Mouse (Mus musculus): ENCODE results near the gene Rtf1.
"Not testable (repeated sequence)": the region's sequence is repeated elsewhere in the genome, so short reads cannot be mapped to it uniquely, and the experiment has no call there.

Gene Rtf1

DNA sequence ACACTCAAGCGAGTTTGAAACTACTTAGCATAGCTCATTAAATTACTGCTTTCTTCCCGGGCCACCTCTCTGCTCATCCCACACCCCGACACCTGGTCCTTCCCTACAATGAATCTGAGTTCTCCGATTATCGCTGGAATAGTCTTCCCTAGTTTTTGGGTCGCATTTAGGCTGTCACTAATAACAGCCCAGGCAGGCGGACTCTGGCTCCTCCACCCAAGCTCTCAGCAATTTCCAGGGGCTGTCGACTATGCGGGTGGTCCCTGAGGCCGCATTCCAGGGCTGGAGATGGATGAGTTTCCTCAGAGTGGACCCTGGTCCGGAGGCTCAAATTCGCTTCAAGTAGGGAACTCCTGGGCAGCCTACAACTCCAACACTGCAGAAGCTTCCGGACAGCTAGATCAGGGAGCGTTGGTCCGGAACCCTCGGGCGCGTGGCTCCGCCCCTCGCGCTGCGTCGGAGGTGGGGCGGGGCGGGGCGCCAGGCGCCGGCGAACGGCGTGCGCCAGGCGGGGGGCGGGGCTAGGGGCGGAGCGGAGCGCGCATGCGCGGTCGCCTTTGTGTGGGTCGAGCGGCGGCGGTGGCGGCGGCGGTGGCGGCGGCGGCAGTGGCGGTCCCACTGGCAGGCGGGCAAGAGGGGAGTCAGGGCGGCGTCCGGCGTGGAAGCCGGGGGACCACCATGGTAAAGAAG lies at the start of gene Rtf1:
Gene Rtf1, plus strand, starts transcription at position 544 of the 690 bp plus-strand sequence.
- DNase-seq, result peak; percentile 96

DNA sequence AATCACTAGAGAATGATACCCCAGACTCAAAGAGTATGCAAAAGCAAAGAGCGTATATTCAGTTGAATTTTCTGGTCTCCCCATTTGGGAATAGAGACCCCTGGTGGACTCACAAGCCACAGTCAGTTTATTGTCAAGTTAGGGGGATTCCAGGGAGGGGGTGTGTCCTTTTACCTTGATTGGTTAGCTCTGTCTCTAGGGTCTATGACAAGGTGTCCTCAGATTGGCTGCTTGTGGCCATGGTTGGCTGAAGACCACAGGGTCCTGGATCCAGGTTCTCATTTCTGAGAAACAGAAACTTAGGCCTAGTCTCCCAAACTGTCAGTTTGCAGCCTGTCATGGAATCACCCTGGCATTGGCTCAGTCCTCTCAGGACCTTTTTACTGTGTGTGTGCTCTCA lies 38.1 kb upstream of the Rtf1 start:
- DNase-seq, result no peak

DNA sequence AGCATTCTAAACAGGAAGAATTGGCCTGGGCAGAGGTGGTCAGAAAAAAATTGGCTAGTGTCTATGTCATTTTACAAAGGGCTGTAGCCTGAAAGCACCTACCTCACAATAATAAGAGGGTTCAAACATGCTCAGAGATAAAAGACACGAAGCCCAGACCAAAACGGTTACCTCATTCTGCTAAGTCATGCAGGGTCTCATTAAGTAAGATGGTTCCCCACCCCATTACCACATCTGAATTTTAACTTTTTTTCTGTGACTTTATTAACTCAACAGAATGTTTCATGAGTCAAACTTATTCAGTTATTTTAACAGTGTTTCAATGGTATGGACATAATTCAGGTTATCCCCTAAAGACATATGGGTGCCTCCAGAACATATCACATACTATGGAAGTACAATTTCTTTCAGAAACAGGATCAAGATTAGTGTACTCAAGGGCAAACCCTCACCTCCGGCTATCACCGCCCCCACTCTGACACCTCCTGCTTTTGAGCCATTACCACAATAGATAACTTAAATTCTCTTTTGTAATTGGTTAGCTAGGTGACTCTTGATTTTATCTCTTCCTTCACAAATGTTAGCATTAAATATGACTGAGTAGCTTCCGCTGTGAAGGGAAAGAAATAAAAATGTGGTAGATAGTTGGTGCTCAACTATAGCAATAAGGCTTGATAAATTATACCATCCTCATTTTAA lies 33.5 kb upstream of the Rtf1 start:
- no peak for DNase-seq

DNA sequence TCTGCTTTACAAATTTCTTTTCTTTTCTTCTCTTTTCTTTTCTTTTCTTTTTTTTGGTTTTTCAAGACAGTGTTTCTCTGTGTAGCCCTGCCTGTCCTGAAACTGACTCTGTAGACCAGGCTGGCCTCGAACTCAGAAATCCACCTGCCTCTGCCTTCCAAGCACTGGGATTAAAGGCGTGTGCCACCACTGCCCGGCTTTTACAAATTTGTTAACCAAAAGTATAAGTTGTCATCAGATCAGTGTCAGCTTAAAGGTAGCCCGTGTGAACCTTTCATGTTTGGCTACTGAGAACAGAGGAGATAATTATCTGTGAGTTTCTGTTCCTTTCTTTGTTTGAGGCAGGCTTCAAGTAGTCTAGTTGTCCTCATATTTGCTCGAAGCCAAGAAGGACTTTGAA lies 30.6 kb upstream of the Rtf1 start:
- no peak for DNase-seq

DNA sequence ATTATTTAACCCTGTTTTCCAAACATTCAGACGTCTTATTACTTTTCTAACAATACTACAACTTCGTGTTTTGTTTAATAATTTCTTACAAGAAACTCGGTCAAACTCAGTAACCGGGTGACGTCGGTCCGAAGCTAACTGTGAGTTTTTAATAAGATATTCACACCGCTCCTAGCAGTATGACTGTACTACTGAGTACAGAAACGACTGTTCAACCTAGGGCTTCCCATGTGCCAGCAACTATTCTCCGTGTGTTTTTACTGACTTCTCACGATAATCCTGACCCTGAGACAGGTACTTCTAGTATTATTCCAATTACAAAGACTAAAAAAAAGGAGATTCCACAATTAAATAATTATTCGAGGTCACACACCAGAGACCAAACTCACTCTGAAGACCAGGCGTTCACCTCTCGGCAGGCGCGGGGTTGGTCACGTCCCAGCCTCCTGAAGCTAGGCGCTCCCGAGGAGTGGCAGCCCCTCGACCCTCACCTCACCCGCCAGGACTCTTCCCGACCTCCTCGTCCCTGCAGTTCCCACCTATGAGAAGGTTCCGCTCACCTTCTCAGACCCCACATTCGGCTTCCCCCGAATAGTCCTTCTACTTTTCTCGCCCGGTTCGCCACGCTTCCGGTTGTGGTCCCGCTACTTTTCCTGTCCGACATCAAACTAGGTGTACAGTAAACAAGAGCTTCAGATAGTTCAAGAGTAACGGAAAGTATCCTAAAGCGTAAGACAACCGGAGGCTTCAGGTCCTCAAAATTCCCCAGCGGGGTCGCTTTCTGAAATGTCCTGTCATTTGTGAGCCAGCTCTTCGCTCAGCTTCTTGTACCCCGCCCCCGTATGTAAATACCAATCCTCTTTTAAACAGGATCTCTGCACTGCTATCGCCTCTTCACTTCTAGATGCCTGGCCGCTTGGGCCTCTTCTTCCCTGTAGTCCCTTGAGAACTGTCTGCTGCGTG lies 12.4 kb upstream of the Rtf1 start, which contains the start of gene Ndufaf1:
Gene Ndufaf1, minus strand, starts transcription at position 608 of the 963 bp plus-strand sequence.
- peak; percentile 89 for DNase-seq

DNA sequence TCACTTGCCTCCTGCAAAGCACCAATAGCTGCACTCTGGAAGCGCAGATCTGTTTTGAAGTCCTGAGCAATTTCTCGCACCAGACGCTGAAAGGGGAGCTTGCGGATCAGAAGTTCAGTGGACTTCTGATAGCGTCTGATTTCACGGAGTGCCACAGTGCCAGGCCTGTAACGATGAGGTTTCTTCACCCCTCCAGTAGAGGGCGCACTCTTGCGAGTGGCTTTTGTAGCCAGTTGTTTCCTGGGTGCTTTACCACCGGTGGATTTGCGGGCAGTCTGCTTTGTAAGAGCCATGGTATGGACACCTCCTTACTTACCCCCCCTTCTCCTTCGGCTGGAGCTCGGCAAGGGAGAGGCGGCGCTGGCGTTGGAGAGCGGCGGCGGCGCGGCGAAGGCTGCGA lies 9.1 kb upstream of the Rtf1 start:
- DNase-seq, result not testable (repeated sequence)

DNA sequence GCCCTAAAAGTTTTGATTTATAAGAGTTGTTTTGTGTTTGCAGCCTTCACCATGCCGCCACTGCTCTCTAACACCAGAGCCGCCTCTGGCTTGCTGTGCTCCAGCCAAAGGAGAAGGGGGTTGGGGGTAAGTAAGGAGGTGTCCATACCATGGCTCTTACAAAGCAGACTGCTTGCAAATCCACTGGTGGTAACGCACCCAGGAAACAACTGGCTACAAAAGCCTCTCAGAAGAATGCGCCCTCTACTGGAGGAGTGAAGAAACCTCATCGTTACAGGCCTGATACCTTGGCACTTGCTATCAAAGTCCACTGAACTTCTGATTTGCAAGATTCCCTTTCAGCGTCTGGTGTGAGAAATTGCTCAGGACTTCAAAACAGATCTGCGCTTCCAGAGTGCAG lies 5.9 kb upstream of the Rtf1 start:
- peak; percentile 19 for DNase-seq

DNA sequence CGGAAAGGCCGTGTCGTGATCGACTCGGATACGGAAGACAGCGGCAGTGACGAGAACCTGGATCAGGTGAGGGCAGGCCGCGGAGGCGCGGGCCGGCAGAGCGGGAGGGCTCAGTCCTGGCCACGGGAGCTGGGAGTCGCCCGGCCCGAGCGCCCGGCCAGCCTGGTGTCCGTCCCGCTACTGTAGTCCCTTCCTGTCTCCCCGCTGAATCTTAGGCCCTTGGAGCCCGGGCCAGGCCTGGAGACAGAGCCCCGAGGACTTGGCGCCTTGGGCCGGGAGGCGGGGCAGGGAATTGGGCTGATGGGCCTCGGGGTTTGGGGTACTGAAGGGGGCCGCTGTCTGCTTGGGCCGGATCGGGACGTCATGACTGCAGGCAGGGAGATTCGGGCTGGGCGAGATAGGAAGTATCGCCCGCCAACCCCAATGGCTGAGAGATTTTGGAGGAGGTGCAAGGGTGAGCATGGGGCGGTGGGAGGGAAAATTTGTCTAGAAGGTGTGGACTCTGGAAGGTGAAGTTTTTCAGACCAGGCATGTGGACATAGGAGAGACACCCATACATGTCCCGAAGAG lies 432 bp downstream of the Rtf1 start:
- no peak for DNase-seq

DNA sequence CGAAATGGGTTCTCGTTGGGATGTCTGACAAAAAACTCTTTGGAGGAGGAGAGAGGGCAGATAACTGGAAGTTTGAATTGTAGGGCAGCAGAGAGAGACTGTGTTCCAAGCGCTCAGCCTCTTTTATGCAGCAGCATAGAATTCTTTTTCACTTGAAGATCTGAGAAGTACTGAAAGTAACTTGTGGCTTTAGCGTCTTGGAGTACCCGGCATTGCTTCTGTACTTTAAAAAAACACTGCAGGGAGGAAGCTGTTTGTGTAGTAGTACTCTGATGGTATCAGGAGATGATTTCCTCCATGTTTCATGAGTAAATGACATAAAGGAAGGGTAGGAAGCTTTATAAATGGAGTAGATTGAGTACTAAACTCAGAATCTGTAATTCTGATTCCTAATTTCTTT lies 963 bp downstream of the Rtf1 start:
- DNase-seq, result no peak

DNA sequence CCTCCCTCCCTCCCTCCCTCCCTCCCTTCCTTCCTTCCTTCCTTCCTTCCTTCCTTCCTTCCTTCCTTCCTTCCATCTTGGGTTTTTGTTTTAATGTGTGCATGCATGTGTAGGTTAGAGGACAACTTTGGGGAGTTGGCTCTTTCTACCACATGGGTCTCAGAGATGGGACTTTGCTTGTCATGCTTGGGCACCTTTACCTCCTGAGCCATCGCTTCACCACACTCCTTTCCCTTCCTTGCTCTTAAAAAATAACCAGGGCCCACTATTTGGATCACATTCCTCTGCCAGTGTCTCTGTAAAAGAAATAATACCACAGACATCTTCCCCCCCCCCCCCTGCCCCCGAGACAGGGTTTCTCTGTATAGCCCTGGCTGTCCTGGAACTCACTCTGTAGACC lies 8.8 kb downstream of the Rtf1 start:
- no peak for DNase-seq

DNA sequence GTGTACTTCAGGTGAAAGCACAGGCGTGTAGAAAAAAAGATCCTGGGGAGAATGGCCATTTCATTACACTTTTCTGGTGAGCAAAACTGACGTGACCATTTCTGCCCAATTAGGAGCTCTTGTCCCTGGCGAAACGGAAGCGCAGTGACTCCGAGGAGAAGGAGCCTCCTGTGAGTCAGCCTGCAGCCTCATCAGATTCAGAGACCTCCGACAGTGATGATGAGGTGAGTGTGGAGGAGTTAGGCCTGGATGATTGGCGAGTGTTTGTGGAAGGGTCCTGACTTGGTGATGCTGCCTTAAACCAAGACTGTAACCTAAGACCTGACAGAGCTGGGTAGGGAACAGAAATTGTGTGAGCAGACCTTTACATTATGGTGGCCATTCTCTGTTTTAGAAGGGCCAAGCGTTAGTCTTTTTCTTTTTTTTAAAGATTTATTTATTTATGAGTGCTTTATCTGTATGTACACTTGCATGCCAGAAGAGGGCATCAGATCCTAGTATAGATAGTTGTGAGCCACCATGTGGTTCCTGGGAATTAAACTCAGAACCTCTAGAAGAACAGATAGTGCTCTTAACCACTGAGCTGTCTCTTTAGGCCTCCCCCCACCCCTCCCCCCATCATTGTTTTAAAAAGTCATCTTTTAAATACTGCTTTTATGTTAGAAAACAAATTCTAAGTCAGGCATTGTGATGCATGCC lies 17.3 kb downstream of the Rtf1 start:
- no peak for DNase-seq

DNA sequence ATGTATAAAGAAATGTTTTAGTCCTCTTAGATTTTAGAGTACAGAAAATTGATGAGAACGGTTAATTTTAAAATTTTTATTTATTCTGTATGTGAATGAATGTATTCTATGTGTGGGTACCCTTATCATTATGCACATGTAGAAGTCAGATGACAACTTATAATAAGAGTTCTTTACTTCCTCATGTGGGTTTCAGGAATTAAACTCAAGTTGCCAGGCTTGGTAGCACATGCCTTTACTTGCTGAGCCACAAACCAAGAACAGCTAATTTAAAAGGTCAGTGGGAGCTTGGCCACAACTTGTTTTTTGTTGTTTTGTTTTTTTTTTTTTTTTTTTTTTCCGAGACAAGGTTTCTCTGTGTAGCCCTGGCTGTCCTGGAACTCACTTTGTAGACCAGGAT lies 20.0 kb downstream of the Rtf1 start:
- no peak for DNase-seq

DNA sequence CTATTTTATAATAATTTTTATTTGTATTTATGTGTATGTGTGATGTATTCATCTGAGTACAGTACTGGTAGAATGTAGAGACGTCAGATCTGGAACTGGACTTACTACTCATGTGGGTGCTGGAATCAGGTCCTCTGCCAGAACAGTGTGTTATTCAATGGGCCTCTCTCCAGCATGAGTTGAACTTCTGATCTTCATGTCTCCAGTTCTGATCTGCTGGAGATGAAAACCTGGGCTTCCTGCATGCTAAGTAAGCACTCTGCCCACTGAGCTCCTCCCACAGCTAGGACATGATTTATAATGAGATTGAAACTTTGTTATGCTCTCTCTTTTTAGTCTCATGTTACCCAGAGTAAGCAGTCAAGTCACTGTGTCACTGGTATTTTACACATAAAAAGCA lies 21.2 kb downstream of the Rtf1 start:
- peak; percentile 11 for DNase-seq

DNA sequence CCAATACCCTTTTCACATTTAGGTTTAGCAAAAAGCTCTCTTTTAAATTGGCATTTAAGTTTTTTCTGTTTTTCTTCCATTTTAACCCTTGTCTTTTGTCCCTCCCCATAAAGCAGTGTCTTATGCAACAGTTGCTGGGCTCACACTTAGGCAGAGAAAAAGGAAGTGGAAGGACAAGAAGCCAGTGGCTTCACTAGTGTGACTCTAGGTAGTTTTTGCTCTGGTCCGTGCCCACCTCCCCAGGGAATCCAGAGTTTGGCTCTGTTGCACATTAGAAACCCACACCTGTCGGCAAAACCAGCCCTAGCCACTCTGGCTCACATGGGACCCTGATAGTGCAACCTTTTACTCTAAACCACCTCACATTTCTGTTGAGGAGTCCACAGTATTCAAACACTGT lies 23.6 kb downstream of the Rtf1 start:
- DNase-seq, result no peak

DNA sequence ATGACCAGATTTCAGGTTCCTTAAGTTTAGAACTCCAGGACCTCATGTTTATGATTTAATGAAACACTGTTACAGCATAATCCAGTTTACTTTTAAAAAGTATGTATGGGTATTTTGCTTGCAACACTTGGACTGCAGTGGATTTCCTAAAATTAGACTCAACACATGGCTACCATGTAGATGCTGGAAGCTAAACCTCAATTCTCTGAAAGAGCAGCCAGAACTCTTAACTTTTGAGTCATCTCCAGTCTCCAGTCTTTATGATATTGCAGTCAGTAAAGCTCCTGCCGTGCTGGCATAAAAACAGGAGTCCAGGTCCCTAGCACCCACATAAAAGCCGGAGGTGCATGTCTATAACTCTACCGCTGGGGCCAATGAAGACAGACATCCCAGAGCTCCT lies 25.1 kb downstream of the Rtf1 start:
- DNase-seq, result no peak

DNA sequence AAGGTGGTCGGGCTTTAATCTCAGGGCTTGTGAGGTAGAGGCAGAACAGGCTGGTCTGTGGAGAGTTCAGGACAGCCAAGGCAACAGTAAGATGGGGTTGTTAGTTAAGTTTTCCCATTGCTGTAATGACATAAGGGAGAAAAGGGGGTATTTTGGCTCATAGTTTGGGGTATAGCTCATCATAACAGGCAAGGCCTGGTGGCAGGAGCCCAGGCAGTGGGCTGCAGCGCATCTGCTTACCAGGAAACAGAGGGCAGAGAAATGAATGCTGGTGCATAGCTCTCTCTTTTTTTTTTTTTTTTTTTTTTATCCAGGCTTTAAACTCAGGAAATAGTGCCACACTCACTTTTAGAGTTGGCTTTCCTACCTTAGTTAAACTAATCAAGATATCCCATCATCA lies 28.3 kb downstream of the Rtf1 start:
- no peak for DNase-seq

DNA sequence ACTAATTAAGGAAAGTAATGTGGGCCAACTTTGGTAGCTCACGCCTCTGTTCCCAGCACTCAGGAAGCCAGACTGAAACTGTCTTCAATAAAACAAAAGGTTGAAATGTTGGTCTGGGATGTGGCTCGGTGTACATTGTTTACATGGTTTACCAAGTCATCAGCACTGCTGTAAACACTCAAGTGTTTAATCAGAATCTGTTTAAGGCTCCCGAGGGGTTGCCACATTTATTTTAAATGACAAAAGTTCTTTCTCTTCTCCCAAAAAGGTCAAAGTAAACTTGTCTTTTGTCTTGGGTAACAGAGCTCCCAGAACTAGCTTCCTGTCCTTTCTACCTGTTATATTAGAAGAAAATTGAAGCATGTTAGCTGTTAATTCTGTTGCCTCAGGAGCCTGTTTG lies 32.8 kb downstream of the Rtf1 start:
- DNase-seq, result no peak

DNA sequence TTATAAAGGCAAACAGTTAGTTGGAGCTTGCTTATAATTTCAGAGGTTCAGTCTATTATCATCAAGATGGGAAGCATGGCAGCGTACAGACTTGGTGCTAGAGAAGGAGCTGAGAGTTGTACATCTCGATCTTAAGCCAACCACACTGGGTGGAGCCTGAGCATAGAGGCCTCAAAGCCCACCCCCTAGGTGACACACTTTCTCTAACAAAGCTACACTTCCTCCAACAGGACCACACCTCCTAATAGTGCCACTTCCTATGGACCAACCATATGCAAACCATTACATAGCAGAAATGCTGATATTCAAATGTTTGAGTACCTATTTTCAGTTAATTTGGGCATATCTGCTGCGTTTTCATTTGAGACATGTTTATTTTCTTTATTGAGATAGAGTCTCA lies 35.1 kb downstream of the Rtf1 start:
- no peak for DNase-seq

DNA sequence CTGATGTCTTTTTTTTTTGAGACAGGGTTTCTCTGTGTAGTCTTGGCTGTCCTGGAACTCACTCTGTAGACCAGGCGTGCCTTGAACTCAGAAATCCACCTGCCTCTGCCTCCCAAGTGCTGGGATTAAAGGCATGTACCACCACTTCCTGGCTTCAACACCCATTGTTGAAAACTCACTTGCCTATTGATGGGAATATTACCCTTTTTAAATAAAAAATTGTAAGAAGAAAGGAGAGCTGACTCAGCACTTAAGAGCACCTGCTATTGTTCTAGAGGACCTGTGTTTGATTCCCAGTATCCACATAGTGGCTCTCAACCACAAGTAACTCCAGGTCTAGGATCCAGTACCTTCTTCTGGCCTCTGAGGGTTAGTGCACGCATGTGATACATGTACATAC lies 41.0 kb downstream of the Rtf1 start:
- not testable (repeated sequence) for DNase-seq

DNA sequence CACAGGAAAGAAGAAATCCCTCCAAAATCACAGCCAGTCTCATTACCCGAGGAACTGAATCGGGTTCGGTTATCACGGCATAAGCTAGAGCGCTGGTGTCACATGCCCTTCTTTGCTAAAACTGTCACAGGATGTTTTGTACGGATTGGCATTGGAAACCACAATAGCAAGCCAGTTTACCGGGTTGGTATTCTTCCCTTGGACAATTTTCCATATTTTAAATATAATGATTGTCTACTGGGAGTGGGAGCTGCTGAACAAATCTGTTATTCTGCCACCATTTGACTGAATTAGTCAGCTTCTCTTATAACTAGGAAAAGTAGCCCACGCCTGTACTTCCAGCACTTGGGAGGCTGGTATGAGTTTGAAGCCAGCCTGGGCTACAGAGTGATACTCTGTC lies 46.2 kb downstream of the Rtf1 start:
- no peak for DNase-seq

DNA sequence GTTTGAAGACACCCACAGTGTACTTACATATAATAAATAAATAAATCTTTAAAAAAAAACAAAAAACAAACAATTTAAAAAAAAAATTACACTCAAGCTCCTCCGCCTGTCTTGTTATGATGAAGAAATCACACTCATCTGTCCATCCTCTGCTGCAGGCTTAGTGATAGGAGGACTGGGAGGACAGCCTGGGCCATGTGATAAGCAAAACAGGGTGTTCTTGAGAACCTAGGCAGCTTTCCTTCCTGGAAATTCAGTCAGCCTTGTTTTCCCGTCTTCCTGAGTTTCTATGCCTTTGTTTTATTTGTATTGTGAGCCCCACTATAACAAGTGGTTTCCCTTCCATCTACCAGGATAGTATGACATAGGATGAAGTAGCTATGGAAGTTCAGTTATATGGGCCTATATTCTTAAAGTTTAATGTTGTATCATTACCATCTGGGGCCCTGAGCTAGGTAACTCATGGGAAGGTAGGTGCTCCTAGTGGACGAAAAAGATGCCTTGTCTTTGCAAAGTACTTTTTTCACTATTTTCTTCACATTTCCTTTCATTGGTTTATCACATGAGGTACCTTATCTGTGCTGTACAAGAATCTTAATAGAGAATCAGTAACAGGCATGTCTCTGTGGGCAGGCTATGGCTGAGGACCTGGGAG lies 53.0 kb downstream of the Rtf1 start:
- no peak for DNase-seq

DNA sequence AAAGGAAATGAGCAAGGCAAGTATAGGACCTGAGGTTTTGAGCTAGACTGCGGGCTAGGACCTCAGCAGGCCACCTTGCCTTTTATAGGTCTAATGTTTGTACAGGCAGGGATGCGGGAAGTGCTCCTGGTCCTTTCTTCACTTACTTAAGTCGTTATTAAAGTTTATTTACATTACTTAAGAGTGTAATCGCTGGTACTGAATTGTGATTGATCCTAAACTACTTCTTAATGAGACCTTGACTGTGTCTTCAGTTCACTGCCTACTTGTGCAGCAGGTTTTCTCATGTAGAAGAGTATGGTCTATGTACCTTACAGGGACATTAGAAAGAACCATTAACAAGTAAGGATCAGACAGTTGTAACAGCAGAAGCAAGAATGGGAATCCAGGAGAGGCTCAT lies 55.9 kb downstream of the Rtf1 start:
- no peak for DNase-seq

Data from kidney, adult 18-20 months (tissue).